Mouse (Mus musculus): ENCODE results near the gene Fam124b. TPM values are rescaled to one million over a fixed set of nuclear protein-coding genes. Genes with fewer than 3 reads are reported as not detected.

The Fam124b gene
- total RNA-seq (2021), result 1 to 10 TPM; 1.0 to 4.0 TPM

GRCm38 (mm10) chr1:80218268-80218667 lies at the start of gene Fam124b:
Fam124b (minus strand) TSS chr1:80218473.
- peak; percentile 58 to 72 for DNase-seq
- intact Hi-C loops (cut with DNase I), result no loop called here

- intact Hi-C loops (cut with DNase I), result no loop called here
- DNase-seq, result no peak
Observed at GRCm38 (mm10) chr1:80260443-80260842, 42.2 kb upstream of the Fam124b start.

GRCm38 (mm10) chr1:80258632-80259031 lies 40.4 kb upstream of the Fam124b start:
- intact Hi-C loops (cut with DNase I), result loop anchor here (10.0 kb wide), 1 partner anchor 256 kb away; no protein-coding TSS in a partner anchor
- no peak for DNase-seq

GRCm38 (mm10) chr1:80253309-80253708 lies 35.0 kb upstream of the Fam124b start:
- DNase-seq, result no peak
- intact Hi-C loops (cut with DNase I), result loop anchor here (10.0 kb wide), 1 partner anchor 261 kb away; no protein-coding TSS in a partner anchor

- intact Hi-C loops (cut with DNase I), result loop anchor here (10.0 kb wide), 1 partner anchor 265 kb away; no protein-coding TSS in a partner anchor
- no peak for DNase-seq
Observed at GRCm38 (mm10) chr1:80250247-80250646, 32.0 kb upstream of the Fam124b start.

- no peak for DNase-seq
Observed at GRCm38 (mm10) chr1:80247131-80247530, 28.9 kb upstream of the Fam124b start.

GRCm38 (mm10) chr1:80244123-80244522 lies 25.9 kb upstream of the Fam124b start:
- DNase-seq, result no peak
- intact Hi-C loops (cut with DNase I), result loop anchor here (1.0 to 2.0 kb wide), 2 partner anchors 33 to 63 kb away; no protein-coding TSS in a partner anchor

More at GRCm38 (mm10) chr1:80247131-80247530, 28.9 kb upstream of the Fam124b start:
- intact Hi-C loops (cut with DNase I), result no loop called here

- intact Hi-C loops (cut with DNase I), result no loop called here
- DNase-seq, result no peak
Observed at GRCm38 (mm10) chr1:80241579-80241978, 23.3 kb upstream of the Fam124b start.

- DNase-seq, result no peak
- intact Hi-C loops (cut with DNase I), result no loop called here
Observed at GRCm38 (mm10) chr1:80240017-80240660, 21.9 kb upstream of the Fam124b start.

- intact Hi-C loops (cut with DNase I), result no loop called here
- DNase-seq, result no peak
Observed at GRCm38 (mm10) chr1:80239481-80239880, 21.2 kb upstream of the Fam124b start.

- intact Hi-C loops (cut with DNase I), result no loop called here
- DNase-seq, result no peak
Observed at GRCm38 (mm10) chr1:80236951-80237702, 18.9 kb upstream of the Fam124b start.

- DNase-seq, result no peak
- intact Hi-C loops (cut with DNase I), result no loop called here
Observed at GRCm38 (mm10) chr1:80236126-80236525, 17.9 kb upstream of the Fam124b start.

- DNase-seq, result no peak
- intact Hi-C loops (cut with DNase I), result no loop called here
Observed at GRCm38 (mm10) chr1:80230612-80231011, 12.3 kb upstream of the Fam124b start.

- no peak for DNase-seq
- intact Hi-C loops (cut with DNase I), result no loop called here
Observed at GRCm38 (mm10) chr1:80224839-80225412, 6.7 kb upstream of the Fam124b start.

GRCm38 (mm10) chr1:80221151-80221550 lies 2.9 kb upstream of the Fam124b start:
- DNase-seq, result no peak
- intact Hi-C loops (cut with DNase I), result no loop called here

GRCm38 (mm10) chr1:80213826-80214225 lies 4.4 kb downstream of the Fam124b start:
- peak; percentile 30 to 39 for DNase-seq
- intact Hi-C loops (cut with DNase I), result loop anchor here (5.0 kb wide), 1 partner anchor 123 kb away; no protein-coding TSS in a partner anchor

GRCm38 (mm10) chr1:80213146-80213545 lies 5.1 kb downstream of the Fam124b start:
- intact Hi-C loops (cut with DNase I), result loop anchor here (5.0 kb wide), 1 partner anchor 124 kb away; no protein-coding TSS in a partner anchor
- DNase-seq, result no peak

- intact Hi-C loops (cut with DNase I), result no loop called here
- no peak for DNase-seq
Observed at GRCm38 (mm10) chr1:80202314-80202713, 16.0 kb downstream of the Fam124b start.

- DNase-seq, result no peak
Observed at GRCm38 (mm10) chr1:80192837-80193236, 25.4 kb downstream of the Fam124b start.

GRCm38 (mm10) chr1:80181414-80181805 lies 36.9 kb downstream of the Fam124b start:
- intact Hi-C loops (cut with DNase I), result loop anchor here (1.0 to 10.0 kb wide), 5 partner anchors 63 to 335 kb away; no protein-coding TSS in a partner anchor

More at GRCm38 (mm10) chr1:80192837-80193236, 25.4 kb downstream of the Fam124b start:
- intact Hi-C loops (cut with DNase I), result no loop called here

More at GRCm38 (mm10) chr1:80181414-80181805, 36.9 kb downstream of the Fam124b start:
- DNase-seq, result no peak

All from heart, postnatal 36 days (tissue).